Mouse (Mus musculus) testis, adult 2 months (tissue): ENCODE results near the gene Plagl2. TPM values are rescaled to one million over a fixed set of nuclear protein-coding genes. Genes with fewer than 3 reads are reported as not detected.
"Not testable (repeated sequence)": the region's sequence is repeated elsewhere in the genome, so short reads cannot be mapped to it uniquely, and the experiment has no call there.

ENCODE experiments used
- H3K27ac ChIP-seq: fragments of 200-500 bp; 2 replicates; pipeline ENCODE4 v1.5.1; 2012; ENCODE audit warnings: low read depth, low read length; ENCODE audit not compliant: control insufficient read depth, insufficient read depth
- H3K27me3 ChIP-seq: fragments of 200-500 bp; 2 replicates; pipeline ENCODE4 v1.6.1; 2012; ENCODE audit warnings: mild to moderate bottlenecking, low read length, moderate library complexity; ENCODE audit not compliant: control insufficient read depth, insufficient read depth
- H3K36me3 ChIP-seq: fragments of 200-500 bp; 2 replicates; pipeline ENCODE4 v1.6.1; 2012; ENCODE audit warnings: mild to moderate bottlenecking, low read length; ENCODE audit not compliant: control insufficient read depth, insufficient read depth
- H3K4me1 ChIP-seq: fragments of 200-500 bp; 2 replicates; pipeline ENCODE4 v1.6.1; 2012; ENCODE audit warnings: low read length; ENCODE audit not compliant: control insufficient read depth, insufficient read depth
- H3K4me3 ChIP-seq: fragments of 200-500 bp; 2 replicates; pipeline ENCODE4 v1.5.1; 2012; ENCODE audit warnings: low read depth, mild to moderate bottlenecking, low read length, moderate library complexity, mixed read lengths; ENCODE audit not compliant: control insufficient read depth
- CTCF ChIP-seq: fragments of 200-500 bp; IDR thresholded peaks from 2 replicates; pipeline ENCODE4 v1.5.1; 2012; ENCODE audit warnings: low read depth, mild to moderate bottlenecking, inconsistent platforms, low read length, moderate library complexity; ENCODE audit not compliant: control insufficient read depth, insufficient read depth, insufficient replicate concordance
- POLR2A ChIP-seq: fragments of 200-500 bp; IDR thresholded peaks from 2 replicates; pipeline ENCODE4 v1.6.1; 2012; ENCODE audit warnings: low read depth, mild to moderate bottlenecking, inconsistent platforms, low read length, moderate library complexity; ENCODE audit not compliant: control insufficient read depth
- polyA plus RNA-seq: library from polyadenylated mRNA; depleted of rRNA; stranded (reverse); fragments of >200 nt; gene quantifications from 2 replicates; pipeline ENCODE4 v1.2.3, GENCODE M21; 2012; rRNA removed

The Plagl2 gene
- 16.1 and 17.3 TPM in 2 replicates for polyA plus RNA-seq

- H3K36me3 ChIP-seq, result peaks cover 2% of the 10 kb centered on the region; the same call in 1 of the 2 replicates
- TF ChIP-seq CTCF (no peak), POLR2A (peak; percentile 64; the same call in 1 of the 2 replicates)
- no peaks in the 10 kb centered on the region for H3K27me3 ChIP-seq
- peaks cover 11% of the 10 kb centered on the region for H3K4me1 ChIP-seq
- peak within 1 kb of the TSS; percentile 86 for H3K27ac ChIP-seq
- H3K4me3 ChIP-seq, result peak within 1 kb of the TSS; percentile 97
Measured at GRCm38 (mm10) chr2:153241250-153242014, at the start of gene Plagl2, which contains the start of gene Pofut1. TSS of gene Plagl2 (minus strand) at chr2:153241426. TSS of gene Pofut1 (plus strand) at chr2:153241533.

DNA sequence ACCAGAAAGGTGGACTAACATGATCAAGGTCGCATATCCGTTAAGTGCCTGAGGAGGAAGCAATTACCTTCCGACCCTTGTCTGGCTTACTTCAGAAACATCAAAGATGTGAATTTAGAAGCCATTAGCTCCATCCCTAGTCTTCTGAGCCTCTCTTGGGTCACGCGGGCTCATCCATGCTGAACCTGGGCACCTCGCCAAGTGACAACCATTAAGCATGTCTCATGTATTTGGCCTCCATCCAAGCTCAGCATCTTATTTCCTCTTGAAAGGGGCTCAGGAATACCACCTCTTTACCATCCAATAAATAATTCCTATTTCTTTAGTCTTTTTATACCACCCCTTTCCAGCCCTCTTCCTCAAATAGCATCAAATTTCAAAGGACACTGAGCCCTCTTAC is 46.6 kb upstream of the Plagl2 start:
- H3K4me3 ChIP-seq, result peak overlapping the region; percentile 31; the same call in 1 of the 2 replicates
- no peak overlapping the region for H3K27ac ChIP-seq
- no peaks in the 10 kb centered on the region for H3K36me3 ChIP-seq
- TF ChIP-seq CTCF (no peak), POLR2A (no peak)
- H3K27me3 ChIP-seq, result no peaks in the 10 kb centered on the region
- peaks cover 11% of the 10 kb centered on the region for H3K4me1 ChIP-seq

DNA sequence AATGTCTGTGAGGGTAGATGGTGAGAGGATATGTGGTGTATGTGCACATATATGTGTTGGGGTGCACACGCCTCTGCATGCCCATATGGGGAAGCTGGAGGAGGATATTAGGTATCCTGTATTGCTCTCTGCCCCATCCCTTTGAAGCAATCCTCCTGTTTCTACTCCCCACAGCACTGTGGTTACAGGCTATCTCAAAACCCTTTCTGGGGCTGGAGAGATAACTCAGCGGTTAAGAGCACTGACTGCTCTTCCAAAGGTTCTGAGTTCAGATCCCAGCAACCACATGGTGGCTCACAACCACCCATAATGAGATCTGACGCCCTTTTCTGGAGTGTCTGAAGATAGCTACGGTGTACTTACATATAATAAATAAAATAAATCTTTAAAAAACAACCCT is 45.3 kb upstream of the Plagl2 start:
- Histone ChIP-seq H3K36me3 (no peaks in the 10 kb centered on the region), H3K27ac (no peak overlapping the region), H3K27me3 (no peaks in the 10 kb centered on the region), H3K4me1 (peaks cover 8% of the 10 kb centered on the region), H3K4me3 (no peak overlapping the region)
- TF ChIP-seq CTCF (no peak), POLR2A (no peak)

DNA sequence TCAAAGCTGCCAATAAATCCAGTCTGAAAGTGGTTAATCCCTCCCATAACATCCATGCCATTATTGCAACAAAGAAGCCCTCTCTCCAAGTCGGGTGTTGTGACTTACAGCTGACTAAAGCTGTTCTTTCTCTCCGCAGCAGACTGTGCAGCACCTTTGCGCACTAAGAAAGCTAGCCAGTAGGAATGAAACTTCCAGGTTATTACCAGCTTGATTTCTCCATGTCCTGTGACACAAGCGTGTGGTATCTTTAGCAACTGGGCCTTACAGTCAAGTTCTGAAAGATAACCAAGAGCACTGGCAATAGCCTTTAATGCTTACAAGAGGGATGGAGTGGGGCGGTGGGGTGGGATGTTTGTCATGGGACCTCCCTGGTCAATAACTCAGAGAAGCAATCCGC is 42.7 kb upstream of the Plagl2 start:
- Histone ChIP-seq H3K27ac (no peak overlapping the region), H3K4me3 (no peak overlapping the region), H3K27me3 (no peaks in the 10 kb centered on the region), H3K36me3 (no peaks in the 10 kb centered on the region), H3K4me1 (peaks cover 5% of the 10 kb centered on the region)
- TF ChIP-seq POLR2A (no peak), CTCF (no peak)

- no peaks in the 10 kb centered on the region for H3K4me1 ChIP-seq
- H3K36me3 ChIP-seq, result no peaks in the 10 kb centered on the region
- H3K27me3 ChIP-seq, result no peaks in the 10 kb centered on the region
- no peak for TF ChIP-seq POLR2A
- no peak for TF ChIP-seq CTCF
- no peak overlapping the region for H3K4me3 ChIP-seq
- H3K27ac ChIP-seq, result no peak overlapping the region
Measured at GRCm38 (mm10) chr2:153278357-153278756, 37.1 kb upstream of the Plagl2 start.

DNA sequence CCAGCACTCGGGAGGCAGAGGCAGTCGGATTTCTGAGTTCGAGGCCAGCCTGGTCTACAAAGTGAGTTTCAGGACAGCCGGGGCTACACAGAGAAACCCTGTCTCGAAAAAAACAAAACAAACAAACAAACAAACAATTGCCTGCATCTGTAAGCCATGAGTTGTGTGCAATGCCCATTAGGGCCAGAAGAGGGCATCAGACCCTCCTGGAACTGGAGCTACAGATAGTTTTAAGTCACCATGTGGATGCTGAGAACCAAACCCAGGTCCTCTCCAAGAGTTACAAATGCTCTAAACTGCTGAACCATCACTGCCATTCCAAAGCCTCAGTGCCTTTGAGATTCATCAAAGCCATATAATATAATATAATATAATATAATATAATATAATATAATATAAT is 35.6 kb upstream of the Plagl2 start:
- H3K27ac ChIP-seq, H3K36me3 ChIP-seq, H3K4me3 ChIP-seq, H3K4me1 ChIP-seq, H3K27me3 ChIP-seq: not testable (repeated sequence)

- Histone ChIP-seq H3K4me1 (no peaks in the 10 kb centered on the region), H3K36me3 (no peaks in the 10 kb centered on the region), H3K4me3 (no peak overlapping the region), H3K27me3 (no peaks in the 10 kb centered on the region), H3K27ac (no peak overlapping the region)
- no peak for TF ChIP-seq CTCF
- TF ChIP-seq POLR2A, result no peak
Measured at GRCm38 (mm10) chr2:153276440-153276839, 35.2 kb upstream of the Plagl2 start.

- not testable (repeated sequence) for H3K4me3 ChIP-seq, H3K27me3 ChIP-seq, H3K27ac ChIP-seq, H3K36me3 ChIP-seq, H3K4me1 ChIP-seq
Measured at GRCm38 (mm10) chr2:153275577-153275976, 34.4 kb upstream of the Plagl2 start.
